Mouse (Mus musculus) CH12.LX (cell line): ENCODE measurements around the gene Olfr164. TPM values are rescaled to one million over a fixed set of nuclear protein-coding genes. Genes with fewer than 3 reads are reported as not detected.
A peak's percentile ranks its signal among the peaks of the same experiment; 100 is the strongest.

Experiments
- DNase-seq: peaks from one replicate; pipeline ENCODE4 v3.0.0-alpha.2; 2013; ENCODE audit errors: extremely low read depth
- H3K27ac ChIP-seq: 2 replicates; pipeline ENCODE4 v1.5.1; 2012; ENCODE audit warnings: low read depth, mild to moderate bottlenecking, control low read depth, moderate library complexity; ENCODE audit not compliant: insufficient read depth
- H3K27me3 ChIP-seq: replicated peaks from 2 replicates; pipeline ENCODE3; 2012; ENCODE audit warnings: inconsistent platforms
- H3K36me3 ChIP-seq, 2 experiments: replicated peaks in 1 of 2; 2 replicates each; pipeline versions ENCODE3 to v1.6.1; 2012; ENCODE audit warnings: inconsistent platforms in 1 of 2, low read length in 1 of 2, mild to moderate bottlenecking in 1 of 2, mixed read lengths in 1 of 2, moderate library complexity in 1 of 2; ENCODE audit not compliant: control insufficient read depth in 1 of 2, insufficient read depth in 1 of 2
- H3K4me1 ChIP-seq, 2 experiments: 2 replicates each; pipeline ENCODE4 v1.6.1; 2012; ENCODE audit warnings: inconsistent platforms in 1 of 2, moderate library complexity in 1 of 2; ENCODE audit not compliant: insufficient read depth in 2 of 2, control insufficient read depth in 1 of 2
- H3K4me2 ChIP-seq: 2 replicates; pipeline ENCODE4 v1.6.1; 2012; ENCODE audit warnings: low read depth, mild to moderate bottlenecking, control low read depth; ENCODE audit not compliant: poor library complexity, insufficient read depth, severe bottlenecking
- H3K4me3 ChIP-seq, 3 experiments: fragments of 150-350 bp in 1 of 3; sonication (generic) in 1 of 3; replicated peaks in 1 of 3; 2 replicates each; pipeline versions ENCODE3 to v1.5.1; 2011 to 2012; ENCODE audit warnings: low read depth in 2 of 3, low read length in 2 of 3, mild to moderate bottlenecking in 2 of 3, moderate library complexity in 2 of 3, control low read depth in 1 of 3, improper control_type of control experiment in 1 of 3, inconsistent platforms in 1 of 3, mixed read lengths in 1 of 3; ENCODE audit not compliant: poor library complexity in 1 of 3
- H3K79me2 ChIP-seq: replicated peaks from 2 replicates; pipeline ENCODE4 v1.6.1; 2012; ENCODE audit warnings: mild to moderate bottlenecking, moderate library complexity; ENCODE audit not compliant: control insufficient read depth, poor library complexity, insufficient read depth, severe bottlenecking; ENCODE audit errors: extremely low read depth
- H3K9ac ChIP-seq: 2 replicates; pipeline ENCODE4 v1.6.1; 2012; ENCODE audit warnings: low read depth, mild to moderate bottlenecking, control low read depth, moderate library complexity; ENCODE audit not compliant: insufficient read depth
- H3K9me3 ChIP-seq: replicated peaks from 2 replicates; pipeline ENCODE3; 2012; ENCODE audit warnings: low read length, inconsistent platforms, mixed read lengths
- BHLHE40 ChIP-seq: IDR thresholded peaks from 2 replicates; pipeline ENCODE4 v1.6.1; 2011; ENCODE audit warnings: mild to moderate bottlenecking, low read depth, low read length, improper control_type of control experiment
- CHD1 ChIP-seq: IDR thresholded peaks from 2 replicates; pipeline ENCODE4 v1.6.1; 2012; ENCODE audit warnings: low read depth, low read length, improper control_type of control experiment, inconsistent platforms
- CTCF ChIP-seq, 2 experiments: IDR thresholded peaks in 1 of 2; conservative IDR thresholded peaks in 1 of 2; 2 replicates each; pipeline ENCODE4 v1.5.1; 2011 to 2012; ENCODE audit warnings: low read depth in 2 of 2, low read length in 2 of 2, improper control_type of control experiment in 1 of 2, inconsistent platforms in 1 of 2, mild to moderate bottlenecking in 1 of 2, moderate library complexity in 1 of 2
- E2F4 ChIP-seq: IDR thresholded peaks from 2 replicates; pipeline ENCODE4 v1.6.1; 2011; ENCODE audit warnings: low read depth, low read length, improper control_type of control experiment; ENCODE audit not compliant: insufficient replicate concordance
- EP300 ChIP-seq: IDR thresholded peaks from 2 replicates; pipeline ENCODE4 v1.6.1; 2011; ENCODE audit warnings: low read length, improper control_type of control experiment
- ETS1 ChIP-seq: conservative IDR thresholded peaks from 2 replicates; pipeline ENCODE4 v1.6.1; 2012; ENCODE audit warnings: low read depth, mild to moderate bottlenecking, inconsistent platforms, low read length, improper control_type of control experiment, moderate library complexity
- IRF4 ChIP-seq: IDR thresholded peaks from 2 replicates; pipeline ENCODE4 v1.6.1; 2014; ENCODE audit warnings: low read depth, mild to moderate bottlenecking, inconsistent platforms, low read length, improper control_type of control experiment
- JUND ChIP-seq: conservative IDR thresholded peaks from 2 replicates; pipeline ENCODE4 v1.6.1; 2011; ENCODE audit warnings: low read depth, low read length, improper control_type of control experiment
- MAX ChIP-seq: IDR thresholded peaks from 2 replicates; pipeline ENCODE4 v1.6.1; 2011; ENCODE audit warnings: low read length, improper control_type of control experiment
- MEF2A ChIP-seq: IDR thresholded peaks from 2 replicates; pipeline ENCODE4 v1.6.1; 2014; ENCODE audit warnings: low read depth, mild to moderate bottlenecking, inconsistent platforms, low read length, improper control_type of control experiment, borderline replicate concordance
- MYC ChIP-seq: IDR thresholded peaks from 2 replicates; pipeline ENCODE4 v1.6.1; 2011; ENCODE audit warnings: low read depth, mild to moderate bottlenecking, improper control_type of control experiment, low read length
- NELFE ChIP-seq: IDR thresholded peaks from 2 replicates; pipeline ENCODE4 v1.6.1; 2011; ENCODE audit warnings: low read depth, low read length, improper control_type of control experiment
- NRF1 ChIP-seq: IDR thresholded peaks from 2 replicates; pipeline ENCODE4 v1.6.1; 2014; ENCODE audit warnings: low read depth, mild to moderate bottlenecking, inconsistent platforms, low read length, improper control_type of control experiment, moderate library complexity
- PAX5 ChIP-seq: IDR thresholded peaks from 2 replicates; pipeline ENCODE4 v1.6.1; 2012; ENCODE audit warnings: low read length, inconsistent platforms, mixed read lengths
- POLR2A ChIP-seq: IDR thresholded peaks from 2 replicates; pipeline ENCODE4 v1.6.1; 2011; ENCODE audit warnings: low read depth, mild to moderate bottlenecking, improper control_type of control experiment, low read length
- POLR2AphosphoS2 ChIP-seq: IDR thresholded peaks from 2 replicates; pipeline ENCODE4 v1.6.1; 2011; ENCODE audit warnings: low read depth, low read length, improper control_type of control experiment
- RAD21 ChIP-seq: IDR thresholded peaks from 2 replicates; pipeline ENCODE4 v1.6.1; 2011; ENCODE audit warnings: low read depth, mild to moderate bottlenecking, low read length, improper control_type of control experiment, moderate library complexity
- SIN3A ChIP-seq: IDR thresholded peaks from 2 replicates; pipeline ENCODE4 v1.6.1; 2012; ENCODE audit warnings: low read length, improper control_type of control experiment, inconsistent platforms
- SMC3 ChIP-seq: IDR thresholded peaks from 2 replicates; pipeline ENCODE4 v1.6.1; 2011; ENCODE audit warnings: low read depth, low read length, improper control_type of control experiment
- TBP ChIP-seq: conservative IDR thresholded peaks from 2 replicates; pipeline ENCODE4 v1.6.1; 2011; ENCODE audit warnings: low read depth, low read length, improper control_type of control experiment
- TCF12 ChIP-seq: IDR thresholded peaks from 2 replicates; pipeline ENCODE4 v1.6.1; 2014; ENCODE audit warnings: low read depth, mild to moderate bottlenecking, inconsistent platforms, low read length, improper control_type of control experiment
- UBTF ChIP-seq: IDR thresholded peaks from 2 replicates; pipeline ENCODE4 v1.6.1; 2012; ENCODE audit warnings: low read depth, mild to moderate bottlenecking, inconsistent platforms, low read length, improper control_type of control experiment, moderate library complexity
- USF1 ChIP-seq: IDR thresholded peaks from 2 replicates; pipeline ENCODE4 v1.6.1; 2014; ENCODE audit warnings: low read depth, mild to moderate bottlenecking, inconsistent platforms, low read length, improper control_type of control experiment
- USF2 ChIP-seq: conservative IDR thresholded peaks from 2 replicates; pipeline ENCODE4 v1.6.1; 2011; ENCODE audit warnings: low read depth, low read length, improper control_type of control experiment
- ZC3H11A ChIP-seq: IDR thresholded peaks from 2 replicates; pipeline ENCODE4 v1.6.1; 2012; ENCODE audit warnings: low read depth, mild to moderate bottlenecking, inconsistent platforms, low read length, improper control_type of control experiment
- ZMIZ1 ChIP-seq: IDR thresholded peaks from 2 replicates; pipeline ENCODE4 v1.6.1; 2012; ENCODE audit warnings: low read depth, mild to moderate bottlenecking, inconsistent platforms, low read length, improper control_type of control experiment
- ZNF384 ChIP-seq: IDR thresholded peaks from 2 replicates; pipeline ENCODE4 v1.6.1; 2012; ENCODE audit warnings: low read depth, low read length, improper control_type of control experiment, inconsistent platforms
- dilution Hi-C: fragments of 300-500 bp; cut with MboI; formaldehyde crosslinking; loops from 2 replicates; pipeline ENCODE4 v1.14.3; 2020; ENCODE audit warnings: low sequenced_read_pairs; ENCODE audit not compliant: extremely low pct_unique_long_range_greater_than_20kb, extremely low pct_ligation_motif_present
- in situ Hi-C: fragments of 300-500 bp; cut with MboI; formaldehyde crosslinking; loops from 3 replicates; pipeline ENCODE4 v1.14.3; 2019; ENCODE audit warnings: low sequenced_read_pairs, low pct_ligation_motif_present, low pct_unique_long_range_greater_than_20kb, mixed read lengths
- polyA plus RNA-seq: library from polyadenylated mRNA; unstranded; fragments of >175 nt; gene quantifications from 2 replicates; pipeline ENCODE4 v1.2.1, GENCODE M21; 2012; ENCODE audit warnings: low read depth; ENCODE audit not compliant: insufficient read length
- total RNA-seq, 2 experiments: library from RNA; depleted of rRNA; stranded (reverse); fragments of 300-350 nt in 1 of 2; fragments of >200 nt in 1 of 2; gene quantifications; 2 replicates each; pipeline ENCODE4 v1.2.3; 2012 to 2014

Olfr164 gene
- total and polyA plus RNA-seq, 3 experiments: 0.19 to 0.21 TPM; not detected in 1

DNA sequence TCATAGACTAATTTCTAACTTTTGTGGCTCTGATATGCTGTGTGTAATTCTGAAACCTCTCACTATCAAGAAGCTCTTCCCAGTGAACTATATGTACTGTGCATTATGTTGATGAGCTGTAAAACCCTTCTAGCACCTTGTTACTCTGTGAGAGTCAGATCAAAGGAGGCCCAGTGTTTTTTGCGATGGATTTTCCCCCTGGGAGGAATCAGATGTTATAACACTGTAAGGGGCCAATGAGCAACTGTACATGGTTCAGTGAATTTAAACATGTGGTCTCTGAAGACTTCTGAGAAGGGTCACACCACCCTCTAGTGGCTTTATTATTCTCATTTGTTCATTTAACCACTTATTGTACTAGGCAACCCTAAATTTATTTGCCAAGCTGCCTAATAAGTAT, 50.6 kb downstream of the Olfr164 start:
- Histone ChIP-seq H3K36me3 (no peaks in the 10 kb centered on the region), H3K4me1 (peaks cover 20 to 55% of the 10 kb centered on the region in 2 experiments), H3K4me2 (peak overlapping the region; percentile 78), H3K4me3 (no peak overlapping the region), H3K9me3 (no peaks in the 10 kb centered on the region), H3K27me3 (no peaks in the 10 kb centered on the region), H3K79me2 (no peaks in the 10 kb centered on the region), H3K9ac (peak overlapping the region; percentile 87), H3K27ac (peak overlapping the region; percentile 98)
- TF ChIP-seq BHLHE40: peak; percentile 63; the same call in 1 of the 2 replicates
- TF ChIP-seq TCF12: peak; percentile 72
- TF ChIP-seq JUND: peak; percentile 74; the same call in 1 of the 2 replicates
- TF ChIP-seq TBP: peak; percentile 94
- TF ChIP-seq ZC3H11A: peak; percentile 86
- TF ChIP-seq IRF4: peak; percentile 80
- no peak; the same call in 1 of the 2 replicates for TF ChIP-seq E2F4
- peak; percentile 60; the same call in 1 of the 2 replicates for TF ChIP-seq MEF2A
- TF ChIP-seq CTCF (conservative IDR thresholded peaks at IDR 0.05 in 1 of 2, IDR thresholded peaks at IDR 0.05 in 1 of 2; ENCODE audit: low read depth in 2 of 2, low read length in 2 of 2): peak; percentile 27 to 88; a peak in 3 of 4 replicates
- TF ChIP-seq UBTF: no peak
- peak; percentile 91 for TF ChIP-seq MAX
- peak; percentile 80; the same call in 1 of the 2 replicates for TF ChIP-seq ZNF384
- TF ChIP-seq MYC: peak; percentile 99
- TF ChIP-seq ZMIZ1: no peak; the same call in 1 of the 2 replicates
- peak; percentile 92 for TF ChIP-seq SMC3
- peak; percentile 89 for TF ChIP-seq ETS1
- TF ChIP-seq EP300: peak; percentile 71
- TF ChIP-seq SIN3A: peak; percentile 56; the same call in 1 of the 2 replicates
- TF ChIP-seq POLR2A: peak; percentile 20; the same call in 1 of the 2 replicates
- no peak for TF ChIP-seq POLR2AphosphoS2
- TF ChIP-seq NELFE: no peak
- peak; percentile 97 for TF ChIP-seq RAD21
- dilution Hi-C loops (no loop called here), in situ Hi-C loops (loop anchor here (5.0 to 25.0 kb wide), 2 partner anchors 261 to 576 kb away; no protein-coding TSS in a partner anchor)
- peak; percentile 97 for DNase-seq

DNA sequence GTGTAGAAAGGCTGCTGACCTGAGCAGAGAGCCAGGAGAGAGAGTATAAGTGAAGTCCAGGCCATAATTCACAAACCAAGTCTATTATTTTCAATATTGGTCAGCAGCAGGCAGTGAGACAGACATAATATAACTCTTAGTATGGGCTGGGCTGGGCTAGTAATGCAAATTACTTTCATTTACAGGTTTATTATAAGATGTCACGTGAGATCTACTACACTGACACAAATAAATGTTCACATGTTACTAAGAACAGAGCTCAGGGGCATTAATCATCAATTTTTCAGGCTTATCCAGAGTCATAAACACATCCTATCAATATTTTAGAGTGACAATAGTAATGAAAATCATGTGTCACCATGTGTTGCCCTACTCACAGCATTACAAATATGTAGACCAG, 53.1 kb downstream of the Olfr164 start:
- no peaks in the 10 kb centered on the region for H3K27me3 ChIP-seq
- H3K9me3 ChIP-seq: no peaks in the 10 kb centered on the region
- peak overlapping the region; percentile 44; the same call in 1 of the 2 replicates for H3K4me2 ChIP-seq
- no peaks in the 10 kb centered on the region for H3K79me2 ChIP-seq
- peak overlapping the region; percentile 96 for H3K27ac ChIP-seq
- peak overlapping the region in 1 of 3 experiments; percentile 8 for H3K4me3 ChIP-seq
- DNase-seq: no peak
- peaks cover 20 to 55% of the 10 kb centered on the region in 2 experiments for H3K4me1 ChIP-seq
- in situ Hi-C loops: loop anchor here (5.0 to 25.0 kb wide), 2 partner anchors 258 to 573 kb away; no protein-coding TSS in a partner anchor
- H3K36me3 ChIP-seq: no peaks in the 10 kb centered on the region
- dilution Hi-C loops: no loop called here
- peak overlapping the region; percentile 54 for H3K9ac ChIP-seq
- TF ChIP-seq MAX: 0 out of 2 replicates have a peak, but pooled peaks have one; percentile 37
- TF ChIP-seq EP300: peak; percentile 47
- TF ChIP-seq POLR2A: peak; percentile 49; the same call in 1 of the 2 replicates
- no peak for TF ChIP-seq PAX5
- peak; percentile 35; the same call in 1 of the 2 replicates for TF ChIP-seq ZMIZ1
- no peak for TF ChIP-seq SMC3
- TF ChIP-seq BHLHE40: peak; percentile 88
- 0 out of 2 replicates have a peak, but pooled peaks have one; percentile 26 for TF ChIP-seq TCF12
- TF ChIP-seq NELFE: no peak
- no peak for TF ChIP-seq UBTF
- no peak for TF ChIP-seq POLR2AphosphoS2
- TF ChIP-seq MYC: 0 out of 2 replicates have a peak, but pooled peaks have one; percentile 18
- 0 out of 2 replicates have a peak, but pooled peaks have one; percentile 27 for TF ChIP-seq USF2
- peak; percentile 33 for TF ChIP-seq USF1
- peak; percentile 56; the same call in 1 of the 2 replicates for TF ChIP-seq MEF2A
- no peak for TF ChIP-seq NRF1
- TF ChIP-seq TBP: peak; percentile 87
- no peak for TF ChIP-seq CHD1
- peak; percentile 47 for TF ChIP-seq IRF4
